Mouse (Mus musculus): ENCODE data around the gene Snx8. TPM values are rescaled to one million over a fixed set of nuclear protein-coding genes. Genes with fewer than 3 reads are reported as not detected.
"Not testable (repeated sequence)": the region's sequence is repeated elsewhere in the genome, so short reads cannot be mapped to it uniquely, and the experiment has no call there.

The Snx8 gene
- total RNA-seq, 1 experiment from 2014 or later = 98.5 TPM

DNA sequence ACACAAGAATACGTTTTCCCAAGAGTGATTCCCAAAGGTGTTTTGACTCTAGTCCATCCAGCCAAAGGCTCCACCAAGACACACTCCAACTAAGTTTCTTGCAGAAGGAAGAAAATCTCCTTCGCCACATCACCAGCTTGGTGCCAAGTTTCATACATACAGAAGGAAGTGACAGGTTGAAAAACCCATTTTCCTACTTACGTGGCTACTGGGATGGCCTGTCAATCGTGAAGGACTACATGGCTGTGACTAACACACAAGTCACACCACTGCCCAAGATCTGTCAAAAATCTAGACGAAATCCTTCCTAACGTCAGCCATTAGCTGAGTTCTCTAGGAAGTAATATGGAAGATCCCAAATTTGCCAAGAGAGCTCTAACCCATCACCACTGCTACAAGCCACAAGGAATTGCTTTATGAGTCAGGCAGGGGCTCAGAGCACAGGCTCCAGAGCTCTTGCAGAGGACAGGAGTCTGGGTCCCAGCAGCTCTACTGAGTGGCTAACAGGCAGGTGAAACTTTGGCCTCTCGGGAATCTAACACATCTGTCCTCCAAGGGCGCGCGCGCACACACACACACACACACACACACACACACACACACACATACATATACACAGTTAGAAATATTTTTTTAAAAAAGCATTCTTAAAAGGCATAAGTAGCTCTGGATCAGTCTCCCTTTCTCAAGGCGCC, 1.1 kb downstream of the Snx8 start:
- no peak for ATAC-seq (ENCODE audit: extremely low read depth, insufficient number of reproducible peaks, low FRiP score, poor library complexity, severe bottlenecking)

DNA sequence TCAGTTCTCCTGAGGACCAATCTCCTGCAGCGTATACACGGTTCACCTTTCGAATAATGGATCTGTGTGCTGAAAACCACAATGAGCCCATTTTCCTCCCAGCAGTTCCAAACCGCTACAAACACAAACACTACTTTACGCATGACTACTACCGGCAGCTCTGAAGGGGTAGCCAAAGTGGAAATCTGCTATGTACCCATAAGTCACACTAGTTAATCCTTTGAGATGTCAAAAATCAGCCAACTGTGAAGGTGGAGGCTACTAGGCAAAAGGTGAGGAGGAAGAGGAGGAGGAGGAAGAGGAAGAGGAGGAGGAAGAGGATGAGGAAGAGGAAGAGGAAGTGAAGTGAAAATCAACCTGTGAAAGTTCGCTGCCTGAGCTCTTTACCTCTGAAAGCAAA, 1.8 kb downstream of the Snx8 start:
- no peak for ATAC-seq (ENCODE audit: extremely low read depth, insufficient number of reproducible peaks, low FRiP score, poor library complexity, severe bottlenecking)

DNA sequence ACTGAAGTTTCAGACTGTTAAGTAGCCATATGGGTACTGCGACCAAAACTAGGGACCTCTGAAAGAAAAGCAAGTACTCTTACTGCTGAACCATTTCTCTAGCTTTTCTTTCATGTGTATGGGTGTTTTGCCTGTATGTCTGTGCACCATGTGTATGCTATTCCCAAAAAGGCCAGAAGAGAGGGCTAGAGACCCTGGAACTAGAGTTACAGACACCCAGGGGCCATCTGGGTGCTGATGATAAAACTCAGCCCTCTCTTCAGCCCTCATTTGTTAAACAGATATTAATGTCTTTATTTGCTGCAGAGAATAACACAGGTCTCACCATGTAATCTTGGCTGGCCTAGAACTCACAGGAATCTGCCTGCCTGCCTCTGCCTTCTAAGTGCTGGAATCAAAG, 4.6 kb downstream of the Snx8 start:
- no peak for ATAC-seq (ENCODE audit: extremely low read depth, insufficient number of reproducible peaks, low FRiP score, poor library complexity, severe bottlenecking)

DNA sequence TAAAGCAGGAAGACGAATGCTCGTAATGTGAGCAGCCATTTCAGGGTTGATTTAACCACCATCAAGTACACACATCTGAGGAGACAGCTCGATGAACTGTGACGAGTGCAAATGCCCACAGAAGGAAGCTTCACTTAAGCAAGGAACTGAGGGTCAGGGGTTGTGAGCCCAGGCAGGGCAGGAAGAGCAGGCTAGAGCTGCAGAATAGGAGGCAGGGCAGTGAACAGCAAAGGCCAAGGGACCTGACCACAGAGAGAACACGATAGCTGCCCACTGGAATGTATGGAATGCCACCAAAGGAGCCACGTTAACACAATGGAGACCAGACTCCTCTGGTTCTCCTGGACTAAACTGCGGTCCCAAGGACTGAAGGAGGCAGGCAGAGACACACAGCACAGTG, 5.5 kb downstream of the Snx8 start:
- peak; percentile 53; the same call in 1 of the 2 replicates for ATAC-seq (ENCODE audit: extremely low read depth, insufficient number of reproducible peaks, low FRiP score, poor library complexity, severe bottlenecking)

DNA sequence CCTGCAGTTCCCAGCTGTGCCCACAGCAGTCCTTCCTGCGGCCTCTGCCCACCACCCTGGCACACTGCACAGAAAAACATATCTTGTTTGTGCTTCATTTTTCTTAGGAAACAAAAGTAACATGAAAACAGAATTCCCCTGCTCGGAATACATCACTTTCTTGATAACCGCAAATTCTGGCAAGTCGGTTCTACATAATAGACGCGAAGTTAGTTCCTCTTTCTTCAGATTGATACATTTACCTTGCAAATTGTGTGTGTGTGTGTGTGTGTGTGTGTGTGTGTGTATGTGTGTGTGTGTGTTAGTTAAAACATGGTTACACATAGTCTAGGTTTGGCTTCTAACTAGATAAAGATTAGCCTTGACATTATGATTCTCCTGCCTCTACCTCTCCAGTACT, 6.4 kb downstream of the Snx8 start:
- peak; percentile 47 for ATAC-seq (ENCODE audit: extremely low read depth, insufficient number of reproducible peaks, low FRiP score, poor library complexity, severe bottlenecking)

DNA sequence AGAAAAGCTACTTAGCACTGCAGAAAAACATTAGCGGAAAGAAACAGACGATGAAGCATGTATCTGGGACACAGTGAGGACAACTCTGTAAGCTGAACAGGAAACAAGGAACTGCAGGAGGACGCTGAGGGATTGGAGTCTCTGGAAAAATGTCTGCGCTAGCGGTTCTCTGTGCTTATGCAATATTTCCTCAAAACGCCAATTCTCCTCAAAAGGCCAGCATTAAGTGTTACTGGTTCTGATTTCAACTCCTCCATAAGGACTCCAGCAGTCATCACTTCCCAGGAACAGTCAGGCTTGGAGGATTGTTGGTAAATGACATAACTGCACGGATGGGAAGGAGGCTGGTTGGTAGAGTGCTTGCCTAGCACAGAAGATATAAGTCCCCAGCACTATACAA, 7.9 kb downstream of the Snx8 start:
- ATAC-seq (ENCODE audit: extremely low read depth, insufficient number of reproducible peaks, low FRiP score, poor library complexity, severe bottlenecking) = no peak

DNA sequence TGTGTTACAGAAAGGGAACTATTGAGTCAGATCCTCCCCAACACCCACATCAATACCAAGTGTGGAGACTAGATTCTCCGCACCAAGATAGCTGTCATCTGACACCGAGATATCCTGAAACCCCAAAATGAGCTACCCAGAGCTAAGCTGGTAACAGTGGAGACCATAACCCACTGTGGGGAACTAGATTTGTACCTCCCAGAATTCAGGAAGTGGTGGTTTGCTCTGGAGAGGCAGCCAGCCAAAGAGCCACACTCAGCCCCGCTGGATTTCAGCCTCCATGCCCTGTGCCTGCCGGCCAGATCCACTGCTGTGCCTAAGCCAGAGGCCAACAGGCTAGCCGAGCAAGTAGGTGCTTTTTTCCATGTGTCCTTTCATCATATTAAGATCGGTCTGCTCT, 9.8 kb downstream of the Snx8 start:
- no peak for ATAC-seq (ENCODE audit: extremely low read depth, insufficient number of reproducible peaks, low FRiP score, poor library complexity, severe bottlenecking)

DNA sequence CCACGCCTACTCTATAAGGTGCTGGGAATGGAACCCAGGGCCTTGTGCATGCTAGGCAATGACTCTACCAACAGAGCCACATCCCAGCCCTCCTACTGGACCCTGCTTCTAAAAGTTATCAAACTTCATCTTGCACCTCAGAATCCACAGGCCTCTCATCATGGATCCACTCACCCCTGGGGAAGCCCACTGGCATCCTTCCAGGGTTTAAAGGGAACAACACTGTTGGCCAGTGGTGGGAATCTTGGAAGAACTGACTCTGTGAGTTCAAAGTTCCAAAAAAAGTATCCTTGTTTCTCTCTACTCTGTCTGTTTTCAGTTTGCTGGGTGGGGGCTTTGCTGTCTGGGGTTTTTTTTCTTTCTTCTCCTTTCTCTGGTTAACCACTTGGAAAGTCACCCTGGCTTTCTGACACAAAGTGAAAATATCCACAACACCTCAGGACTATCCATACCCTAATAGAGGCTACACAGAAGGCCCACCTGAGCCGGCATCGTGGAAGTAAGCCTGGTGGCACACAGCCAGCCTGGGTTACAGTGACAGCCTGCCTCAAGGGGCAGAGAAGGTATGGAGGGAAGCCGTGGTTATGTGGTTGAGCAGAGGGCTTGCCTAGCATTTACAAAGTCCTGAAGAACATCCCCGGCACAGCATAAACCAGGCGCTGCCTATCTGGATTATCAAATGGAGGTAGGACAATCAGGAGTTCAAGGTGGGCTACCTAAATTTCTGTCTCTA, 10.8 kb downstream of the Snx8 start:
- ATAC-seq (ENCODE audit: extremely low read depth, insufficient number of reproducible peaks, low FRiP score, poor library complexity, severe bottlenecking) = no peak

DNA sequence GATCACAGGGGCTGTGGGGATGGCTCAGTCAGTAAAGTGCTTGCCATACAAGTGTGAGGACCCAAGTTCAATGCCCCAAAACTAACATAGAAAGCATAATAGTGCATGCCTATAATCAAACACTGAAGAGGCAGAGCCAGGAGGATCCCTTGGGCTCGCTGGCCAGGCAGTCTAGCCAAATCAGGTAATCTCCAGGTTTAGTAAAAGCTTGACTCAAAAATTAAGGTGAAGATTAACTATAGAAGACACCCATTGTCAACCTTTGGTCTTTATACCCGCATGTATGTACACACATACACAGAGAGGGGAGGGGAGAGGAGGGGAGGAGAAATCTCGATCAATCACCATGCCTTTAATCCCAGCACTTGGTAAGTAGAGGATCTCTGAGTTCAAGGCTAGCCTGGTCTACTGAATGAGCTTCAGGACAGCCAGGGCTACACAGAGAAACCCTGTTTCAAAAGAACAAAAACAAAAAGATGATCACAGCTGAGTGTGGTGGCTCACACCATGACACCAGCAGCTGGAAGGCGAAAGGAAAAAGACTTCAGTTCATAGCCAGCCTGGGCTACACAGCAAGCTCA, 13.7 kb downstream of the Snx8 start:
- no peak for ATAC-seq (ENCODE audit: extremely low read depth, insufficient number of reproducible peaks, low FRiP score, poor library complexity, severe bottlenecking)

DNA sequence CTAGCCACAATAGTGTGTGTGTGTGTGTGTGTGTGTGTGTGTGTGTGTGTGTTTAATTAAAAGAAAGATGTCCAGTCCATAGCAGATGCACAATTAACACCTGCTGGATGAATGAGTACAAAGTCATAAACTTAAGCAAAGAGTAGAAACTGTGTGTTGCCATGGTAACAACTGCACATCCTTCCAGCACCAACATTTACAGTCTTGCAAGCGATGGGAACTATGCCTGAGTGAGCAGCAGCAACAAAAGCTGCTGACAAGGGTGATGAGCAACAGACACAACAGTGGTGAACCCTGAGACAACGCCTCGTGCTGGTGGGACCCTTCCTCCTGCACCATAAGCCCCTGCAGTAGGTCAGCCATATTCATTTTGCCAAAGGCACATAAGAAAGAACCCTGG, 14.8 kb downstream of the Snx8 start:
- ATAC-seq (ENCODE audit: extremely low read depth, insufficient number of reproducible peaks, low FRiP score, poor library complexity, severe bottlenecking) = peak; percentile 92

DNA sequence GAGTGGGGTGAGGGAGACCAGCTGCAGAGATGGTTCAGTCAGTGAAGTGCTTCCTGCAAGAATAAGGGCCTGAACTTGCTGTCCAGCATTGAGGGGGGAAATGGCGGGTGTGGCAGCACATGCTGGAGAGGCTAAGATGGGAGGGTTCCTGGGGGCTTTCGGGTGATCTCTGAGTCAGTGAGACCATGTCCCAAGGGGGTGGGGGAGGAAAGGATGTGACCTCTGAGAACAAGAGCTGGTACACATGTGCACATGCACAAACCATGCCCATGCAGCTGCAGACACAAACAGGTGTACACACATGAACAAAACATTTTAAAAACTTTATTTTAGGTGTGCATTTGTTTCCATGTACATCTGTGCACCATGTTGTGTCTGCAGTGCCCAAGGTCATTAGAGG, 15.4 kb downstream of the Snx8 start:
- no peak for ATAC-seq (ENCODE audit: extremely low read depth, insufficient number of reproducible peaks, low FRiP score, poor library complexity, severe bottlenecking)

DNA sequence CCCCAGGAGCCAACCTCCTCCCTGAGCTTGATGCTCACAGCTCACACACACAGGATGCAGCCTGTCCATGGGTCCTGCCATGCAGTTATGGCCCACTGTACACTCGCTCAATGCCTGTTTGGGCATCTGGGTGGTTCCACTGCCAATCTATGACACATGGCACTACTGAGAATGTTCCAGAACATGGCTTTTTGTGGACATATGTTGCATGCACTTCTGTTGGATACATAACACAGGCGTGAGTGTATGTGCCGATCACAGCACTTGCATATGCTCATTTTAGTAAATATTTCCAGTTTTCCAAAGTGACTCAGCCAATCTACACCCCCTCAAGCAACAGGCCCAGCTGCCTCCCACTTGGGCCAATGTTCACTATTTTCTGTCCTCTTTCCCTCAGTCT, 17.4 kb downstream of the Snx8 start:
- ATAC-seq (ENCODE audit: extremely low read depth, insufficient number of reproducible peaks, low FRiP score, poor library complexity, severe bottlenecking) = no peak

DNA sequence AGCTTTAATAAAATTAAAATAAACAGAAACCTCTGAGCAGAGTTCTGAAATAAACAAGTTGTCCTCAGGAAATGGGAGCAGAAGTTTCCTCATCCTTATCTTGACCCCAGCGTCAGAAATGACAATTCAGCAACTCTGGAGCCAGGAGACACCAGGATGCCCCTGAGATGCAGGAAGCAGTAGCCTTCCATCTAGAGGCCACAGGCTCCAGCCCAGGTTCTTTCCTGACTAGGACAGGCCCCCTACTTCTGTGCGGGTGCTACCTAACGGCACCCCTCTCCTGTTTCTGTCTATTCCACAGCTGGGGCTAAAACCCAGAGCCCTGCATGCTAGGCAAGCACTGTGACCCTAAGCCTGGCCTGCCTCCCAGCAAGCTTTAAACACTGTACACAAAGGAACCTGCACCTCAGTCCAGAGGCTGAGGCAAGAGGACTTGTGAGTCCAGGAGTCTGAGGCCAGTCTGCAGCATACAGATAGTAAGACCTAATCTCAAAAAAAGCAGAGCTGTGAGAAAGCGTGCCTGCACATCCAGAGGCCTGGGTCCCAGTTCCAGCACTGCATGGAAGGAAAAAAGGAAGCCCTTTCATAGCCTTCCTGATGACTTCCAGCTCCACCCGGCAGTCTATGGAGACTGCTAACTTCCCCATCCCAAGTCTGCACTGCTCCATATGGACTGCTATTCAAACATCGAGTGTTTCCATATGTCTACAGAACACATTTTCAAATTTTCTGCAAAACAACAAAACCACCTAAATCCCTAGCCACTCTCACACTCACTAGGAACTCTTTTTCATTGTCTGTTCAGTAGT, 18.4 kb downstream of the Snx8 start:
- ATAC-seq (ENCODE audit: extremely low read depth, insufficient number of reproducible peaks, low FRiP score, poor library complexity, severe bottlenecking) = no peak

DNA sequence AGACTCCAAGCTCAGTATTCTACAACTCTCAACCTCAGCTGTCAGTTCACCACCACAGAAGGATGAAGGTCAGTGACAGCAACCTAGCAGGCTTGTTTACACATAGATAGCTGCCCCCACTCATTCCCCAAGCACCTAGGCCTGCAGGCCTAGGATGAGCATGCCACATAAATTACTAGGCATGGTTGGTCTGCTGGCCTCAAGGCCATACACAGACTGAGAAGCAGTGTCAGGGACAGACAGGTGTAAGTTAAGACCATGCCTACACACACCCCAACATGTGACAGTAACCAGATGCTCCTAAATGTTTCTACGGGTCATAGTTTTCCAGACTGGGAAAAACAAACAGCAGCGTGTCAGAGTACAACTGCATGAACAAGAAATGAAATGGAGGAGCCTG, 19.6 kb downstream of the Snx8 start:
- ATAC-seq (ENCODE audit: extremely low read depth, insufficient number of reproducible peaks, low FRiP score, poor library complexity, severe bottlenecking) = no peak

DNA sequence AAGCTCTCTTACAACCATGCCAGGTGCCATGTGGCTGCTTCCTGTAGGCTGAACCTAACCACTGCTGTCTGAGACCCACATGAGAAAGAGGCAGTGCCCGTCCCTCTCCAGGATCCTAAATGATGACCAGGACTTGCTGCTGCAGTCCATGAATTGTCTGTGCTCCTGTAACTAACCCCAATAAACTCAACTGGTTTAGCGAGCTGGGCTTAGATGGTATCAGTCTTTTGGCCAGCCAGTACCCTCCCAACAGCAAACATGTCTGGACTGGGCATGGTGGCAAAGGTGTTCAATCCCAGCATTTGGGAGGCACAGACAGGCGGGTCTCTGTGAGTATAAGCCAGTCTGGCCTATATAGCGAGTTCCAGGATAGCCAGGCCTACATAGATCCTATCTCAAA, 20.1 kb downstream of the Snx8 start:
- no peak for ATAC-seq (ENCODE audit: extremely low read depth, insufficient number of reproducible peaks, low FRiP score, poor library complexity, severe bottlenecking)

DNA sequence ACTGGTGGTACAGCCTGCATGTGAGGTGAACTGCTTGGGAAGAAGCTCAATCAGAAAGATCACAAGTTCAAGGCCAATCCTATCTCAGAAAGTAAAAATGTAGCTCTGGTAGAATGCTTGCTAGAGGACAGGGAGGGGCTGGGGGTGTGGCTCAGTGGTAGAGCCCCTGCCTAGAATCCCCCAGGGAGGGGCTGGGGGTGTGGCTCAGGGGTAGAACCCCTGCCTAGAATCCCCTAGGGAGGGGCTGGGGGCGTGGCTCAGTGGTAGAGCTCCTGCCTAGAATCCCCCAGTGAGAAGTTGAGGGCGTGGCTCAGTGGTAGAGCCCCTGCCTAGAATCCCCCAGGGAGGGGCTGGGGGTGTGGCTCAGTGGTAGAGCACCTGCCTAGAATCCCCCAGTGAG, 20.9 kb downstream of the Snx8 start:
- not testable (repeated sequence) for ATAC-seq (ENCODE audit: extremely low read depth, insufficient number of reproducible peaks, low FRiP score, poor library complexity, severe bottlenecking)

DNA sequence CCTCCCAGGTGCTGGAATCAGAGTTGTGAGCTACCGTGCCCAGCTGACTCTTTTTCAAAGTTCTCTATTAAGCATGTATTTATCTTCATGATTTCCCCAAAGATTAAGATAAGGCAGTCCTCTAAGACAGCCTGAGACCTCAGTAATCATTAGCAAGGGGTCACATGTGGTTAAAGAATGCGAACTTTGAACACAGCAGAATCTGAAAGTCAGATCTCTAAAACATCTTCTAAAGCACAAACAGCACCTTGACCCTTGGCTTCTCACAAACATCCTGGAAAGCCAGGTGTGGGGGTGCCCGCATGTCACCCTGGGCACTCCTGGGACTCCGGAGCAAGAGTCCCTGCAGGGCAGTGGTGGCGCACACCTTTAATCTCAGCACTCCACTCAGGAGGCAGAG, 24.6 kb downstream of the Snx8 start:
- no peak for ATAC-seq (ENCODE audit: extremely low read depth, insufficient number of reproducible peaks, low FRiP score, poor library complexity, severe bottlenecking)

DNA sequence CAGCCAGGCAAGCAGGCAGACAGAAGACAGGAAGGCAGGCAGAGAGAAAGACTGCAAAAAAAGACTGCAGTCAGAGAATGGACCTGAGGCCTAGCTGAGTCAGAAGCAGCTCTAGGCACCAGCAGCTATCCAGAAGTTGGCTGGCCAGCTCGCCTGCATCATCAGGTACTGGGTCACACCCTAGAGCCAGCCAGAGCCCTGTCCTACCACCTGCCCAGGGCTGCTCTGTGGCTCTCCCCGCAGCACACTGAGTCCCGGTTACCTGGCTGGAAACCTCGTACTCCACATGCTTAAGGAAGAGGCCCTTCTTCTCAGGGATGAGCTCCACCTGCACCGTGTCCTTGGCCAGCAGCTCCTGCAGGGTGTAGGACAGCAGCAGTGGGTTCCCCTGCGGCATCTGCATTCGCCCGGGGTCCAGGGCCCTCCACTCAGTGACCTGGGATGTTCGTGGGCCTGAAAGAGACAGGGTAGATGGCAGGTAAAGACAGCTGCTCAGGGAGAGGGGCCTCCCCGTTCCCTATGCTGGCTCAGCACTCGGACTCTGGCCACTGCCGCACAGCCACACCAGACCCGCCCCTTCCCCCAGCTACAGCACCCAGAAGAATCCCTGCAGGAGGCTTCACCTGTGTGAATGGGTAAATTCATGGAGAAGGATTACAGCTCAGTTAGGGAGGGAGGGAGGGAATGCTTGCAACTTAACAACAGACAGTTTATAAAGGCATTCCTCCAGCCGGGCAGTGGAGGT, 29.0 kb downstream of the Snx8 start:
- ATAC-seq (ENCODE audit: extremely low read depth, insufficient number of reproducible peaks, low FRiP score, poor library complexity, severe bottlenecking) = no peak

DNA sequence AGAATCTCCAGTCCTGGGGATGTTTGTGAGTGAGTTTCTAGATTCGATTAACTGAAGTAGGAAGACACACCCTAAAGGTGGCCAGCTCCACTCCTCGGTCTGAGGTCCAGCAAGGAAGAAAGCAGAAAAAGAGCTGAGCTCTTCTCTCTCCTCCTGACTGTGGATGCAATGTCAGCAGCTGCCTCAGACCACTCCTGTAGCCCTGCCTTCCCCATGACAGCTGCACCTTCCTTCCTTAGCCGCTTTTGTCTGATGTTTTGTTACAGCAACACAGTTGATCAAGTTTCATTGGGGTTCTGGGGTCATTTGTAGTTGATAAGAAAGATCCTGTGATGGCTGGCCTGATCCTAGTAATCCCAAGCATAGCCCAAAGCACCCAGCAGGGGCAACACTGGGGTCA, 31.6 kb downstream of the Snx8 start:
- ATAC-seq (ENCODE audit: extremely low read depth, insufficient number of reproducible peaks, low FRiP score, poor library complexity, severe bottlenecking) = no peak
